Mouse (Mus musculus): ENCODE data around the gene Dnm3. TPM values are rescaled to one million over a fixed set of nuclear protein-coding genes. Genes with fewer than 3 reads are reported as not detected.

The Dnm3 gene
- polyA plus RNA-seq, 1 experiment from 2014 or later, result 27.8 TPM

DNA sequence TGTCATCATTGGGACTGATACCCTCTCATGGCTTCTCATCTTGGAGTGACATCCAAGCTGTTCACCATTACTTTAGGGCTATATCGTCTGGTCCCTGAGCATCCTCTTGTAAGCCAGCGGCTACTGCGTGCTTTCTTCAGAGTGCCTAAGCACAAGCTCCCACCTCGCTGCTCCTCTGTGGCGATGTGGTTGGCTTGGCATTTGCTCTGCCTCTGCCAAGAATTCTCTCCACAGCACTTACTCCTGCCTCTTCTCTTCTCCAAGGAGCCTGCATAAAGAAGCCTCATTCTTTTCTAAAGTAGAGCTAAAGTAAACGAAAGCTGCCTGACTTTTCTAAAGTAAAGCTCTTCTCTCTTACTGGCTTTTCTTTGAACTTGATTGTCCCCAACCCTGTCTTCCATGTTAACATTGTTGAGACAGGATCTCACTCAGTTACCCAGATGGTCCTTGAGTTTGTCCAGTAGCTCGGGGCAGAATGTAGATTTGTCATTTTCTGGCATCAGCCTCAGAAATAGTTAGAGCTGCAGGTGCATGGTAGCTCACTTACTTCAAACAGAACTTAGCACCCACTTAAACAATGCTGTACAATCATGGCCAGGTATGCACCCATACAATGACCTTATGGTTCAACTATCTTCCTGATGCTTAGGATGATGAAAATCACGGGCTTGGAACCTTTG is 396.0 kb downstream of the Dnm3 start:
- no peak overlapping the region for H3K4me2 ChIP-seq (replicated peaks)
- H3K4me1 ChIP-seq, result peaks cover 2% of the 10 kb centered on the region; the same call in 1 of the 2 replicates
- H3K9ac ChIP-seq, result no peak overlapping the region
- H3K36me3 ChIP-seq, result no peaks in the 10 kb centered on the region
- WGBS, result 85% methylated on average over 8 of the region's 8 CpGs
- H3K9me3 ChIP-seq, result no peaks in the 10 kb centered on the region
- H3K27me3 ChIP-seq (replicated peaks), result no peaks in the 10 kb centered on the region
- ATAC-seq (ENCODE audit: low FRiP score, low read depth), result no peak
- H3K4me3 ChIP-seq, result no peak overlapping the region
- H3K27ac ChIP-seq, result no peak overlapping the region

DNA sequence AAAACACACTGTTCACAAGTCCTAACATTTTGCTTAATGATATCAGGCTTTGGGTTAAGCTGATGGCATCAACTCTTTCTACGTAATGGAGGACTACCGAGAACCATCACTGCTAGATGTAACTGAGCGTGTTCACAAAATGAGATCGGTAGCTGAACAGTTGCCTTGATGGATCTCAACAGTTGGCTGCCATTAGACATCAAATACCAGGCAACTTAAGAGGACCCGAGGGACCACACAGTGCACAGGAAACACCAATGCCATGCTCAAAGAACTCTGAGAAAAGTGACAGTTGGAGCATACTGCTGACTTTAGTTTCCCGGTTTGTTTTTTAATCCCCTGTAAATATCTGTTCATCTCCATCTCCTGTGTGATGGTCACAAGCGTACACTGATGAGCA is 397.8 kb downstream of the Dnm3 start:
- no peak overlapping the region for H3K4me3 ChIP-seq
- H3K4me1 ChIP-seq, result peaks cover 9% of the 10 kb centered on the region; the same call in 1 of the 2 replicates
- no peak overlapping the region for H3K27ac ChIP-seq
- H3K27me3 ChIP-seq (replicated peaks), result no peaks in the 10 kb centered on the region
- H3K36me3 ChIP-seq, result no peaks in the 10 kb centered on the region
- no peak for ATAC-seq (ENCODE audit: low FRiP score, low read depth)
- WGBS, result 88% methylated on average over 7 of the region's 7 CpGs
- no peak overlapping the region for H3K9ac ChIP-seq
- H3K9me3 ChIP-seq, result no peaks in the 10 kb centered on the region
- H3K4me2 ChIP-seq (replicated peaks), result no peak overlapping the region

- no peaks in the 10 kb centered on the region for H3K9me3 ChIP-seq
- ATAC-seq (ENCODE audit: low FRiP score, low read depth), result no peak
- WGBS, result 60% methylated on average over 6 of the region's 6 CpGs
- H3K27ac ChIP-seq, result no peak overlapping the region
- H3K4me1 ChIP-seq, result peaks cover 10% of the 10 kb centered on the region; the same call in 1 of the 2 replicates
- no peak overlapping the region for H3K4me3 ChIP-seq
- H3K4me2 ChIP-seq (replicated peaks), result no peak overlapping the region
- no peaks in the 10 kb centered on the region for H3K27me3 ChIP-seq (replicated peaks)
- no peaks in the 10 kb centered on the region for H3K36me3 ChIP-seq
- H3K9ac ChIP-seq, result no peak overlapping the region
Measured at GRCm38 (mm10) chr1:162077454-162077853, 400.4 kb downstream of the Dnm3 start.

- no peak overlapping the region for H3K27ac ChIP-seq
- no peak overlapping the region for H3K4me3 ChIP-seq
- H3K27me3 ChIP-seq (replicated peaks), result no peaks in the 10 kb centered on the region
- no peaks in the 10 kb centered on the region for H3K9me3 ChIP-seq
- ATAC-seq (ENCODE audit: low FRiP score, low read depth), result 0 out of 2 replicates have a peak, but pooled peaks have one; percentile 13
- H3K4me1 ChIP-seq, result peaks cover 10% of the 10 kb centered on the region; the same call in 1 of the 2 replicates
- no peaks in the 10 kb centered on the region for H3K36me3 ChIP-seq
- H3K9ac ChIP-seq, result no peak overlapping the region
- H3K4me2 ChIP-seq (replicated peaks), result no peak overlapping the region
- 31% methylated on average over 10 of the region's 10 CpGs for WGBS
Measured at GRCm38 (mm10) chr1:162076581-162077001, 401.2 kb downstream of the Dnm3 start.

DNA sequence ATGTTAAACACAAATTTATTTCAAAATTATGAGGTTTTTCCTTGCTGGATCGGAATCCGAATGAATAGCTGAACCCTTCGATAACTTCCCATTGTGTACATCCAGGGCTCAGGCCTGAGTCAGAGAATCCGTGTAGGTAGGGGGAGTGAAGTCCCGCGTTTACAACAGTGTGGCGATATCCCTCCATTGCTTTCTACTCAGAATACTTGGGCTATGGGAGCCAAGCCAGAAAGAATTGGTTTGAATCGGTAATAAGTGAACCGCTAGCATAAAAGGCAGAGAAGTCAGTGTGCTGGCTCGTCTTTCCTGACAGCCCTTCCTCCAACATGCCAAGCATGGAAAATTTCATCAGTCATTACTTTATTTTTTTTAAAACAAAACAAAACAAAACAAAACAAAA is 402.0 kb downstream of the Dnm3 start:
- ATAC-seq (ENCODE audit: low FRiP score, low read depth), result 0 out of 2 replicates have a peak, but pooled peaks have one; percentile 18
- Histone ChIP-seq H3K36me3 (no peaks in the 10 kb centered on the region), H3K4me1 (peaks cover 10% of the 10 kb centered on the region; the same call in 1 of the 2 replicates), H3K4me3 (no peak overlapping the region), H3K9ac (no peak overlapping the region), H3K27me3 (replicated peaks) (no peaks in the 10 kb centered on the region), H3K9me3 (no peaks in the 10 kb centered on the region), H3K4me2 (replicated peaks) (no peak overlapping the region), H3K27ac (no peak overlapping the region)
- WGBS, result 66% methylated on average over 10 of the region's 10 CpGs

- H3K27me3 ChIP-seq (replicated peaks), result no peaks in the 10 kb centered on the region
- no peak overlapping the region for H3K4me3 ChIP-seq
- no peaks in the 10 kb centered on the region for H3K9me3 ChIP-seq
- H3K4me2 ChIP-seq (replicated peaks), result no peak overlapping the region
- no peak for ATAC-seq (ENCODE audit: low FRiP score, low read depth)
- no peaks in the 10 kb centered on the region for H3K36me3 ChIP-seq
- whole genome bisulfite sequencing, result 54% methylated on average over 4 of the region's 4 CpGs
- no peak overlapping the region for H3K9ac ChIP-seq
- peaks cover 10% of the 10 kb centered on the region; the same call in 1 of the 2 replicates for H3K4me1 ChIP-seq
- no peak overlapping the region for H3K27ac ChIP-seq
Measured at GRCm38 (mm10) chr1:162075416-162075815, 402.4 kb downstream of the Dnm3 start.

DNA sequence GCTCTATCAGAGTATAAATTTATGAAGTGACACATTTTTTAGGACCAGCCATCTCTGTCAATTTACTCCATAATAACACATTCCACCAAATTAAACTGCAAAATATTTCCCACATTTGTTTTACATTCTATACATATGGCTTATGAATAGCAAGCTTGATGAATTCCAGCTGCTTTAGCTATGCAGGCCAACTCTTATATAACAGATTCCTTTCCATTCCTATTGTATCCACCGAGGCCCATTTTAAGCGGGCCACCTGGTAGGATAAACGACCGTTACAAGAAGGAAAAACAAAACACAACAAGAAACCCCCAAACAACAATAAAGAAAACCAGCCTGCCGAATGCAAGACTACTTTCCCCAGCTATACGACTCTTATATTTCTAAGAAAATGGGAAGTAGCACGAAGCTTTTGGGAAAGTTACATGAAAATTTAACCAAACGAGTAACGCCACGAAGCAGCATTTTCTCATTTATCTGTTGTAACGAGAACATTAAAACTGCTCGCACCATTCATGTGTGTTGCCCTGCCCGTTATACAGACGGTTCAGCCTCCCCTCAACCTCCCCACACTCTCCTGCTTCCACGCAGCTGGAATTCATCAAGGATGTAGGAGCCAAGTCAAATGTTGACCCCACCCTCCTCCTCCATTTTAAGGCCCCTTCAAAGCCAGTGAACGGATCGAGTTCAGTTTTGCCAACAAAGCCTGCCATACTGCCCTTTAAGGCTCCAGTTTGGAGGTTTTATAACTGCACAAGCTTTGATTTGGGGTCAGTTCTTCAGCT is 403.0 kb downstream of the Dnm3 start:
- H3K9me3 ChIP-seq, result no peaks in the 10 kb centered on the region
- no peak overlapping the region for H3K4me2 ChIP-seq (replicated peaks)
- no peak for ATAC-seq (ENCODE audit: low FRiP score, low read depth)
- 76% methylated on average over 17 of the region's 17 CpGs for WGBS
- H3K27me3 ChIP-seq (replicated peaks), result no peaks in the 10 kb centered on the region
- no peak overlapping the region for H3K4me3 ChIP-seq
- no peak overlapping the region for H3K27ac ChIP-seq
- no peak overlapping the region for H3K9ac ChIP-seq
- H3K4me1 ChIP-seq, result peaks cover 10% of the 10 kb centered on the region; the same call in 1 of the 2 replicates
- H3K36me3 ChIP-seq, result no peaks in the 10 kb centered on the region

GRCm38 (mm10) chr1:162072917-162073578 is 404.8 kb downstream of the Dnm3 start:
- no peak overlapping the region for H3K27ac ChIP-seq
- H3K27me3 ChIP-seq (replicated peaks), result no peaks in the 10 kb centered on the region
- no peak overlapping the region for H3K4me3 ChIP-seq
- H3K9me3 ChIP-seq, result no peaks in the 10 kb centered on the region
- no peak overlapping the region for H3K4me2 ChIP-seq (replicated peaks)
- H3K9ac ChIP-seq, result no peak overlapping the region
- WGBS, result 80% methylated on average over 7 of the region's 7 CpGs
- no peak for ATAC-seq (ENCODE audit: low FRiP score, low read depth)
- no peaks in the 10 kb centered on the region for H3K36me3 ChIP-seq
- H3K4me1 ChIP-seq, result peaks cover 10% of the 10 kb centered on the region; the same call in 1 of the 2 replicates

- peaks cover 2% of the 10 kb centered on the region; the same call in 1 of the 2 replicates for H3K4me1 ChIP-seq
- no peak overlapping the region for H3K4me3 ChIP-seq
- H3K4me2 ChIP-seq (replicated peaks), result no peak overlapping the region
- no peak overlapping the region for H3K9ac ChIP-seq
- H3K27ac ChIP-seq, result no peak overlapping the region
- no peaks in the 10 kb centered on the region for H3K9me3 ChIP-seq
- no peak for ATAC-seq (ENCODE audit: low FRiP score, low read depth)
- H3K27me3 ChIP-seq (replicated peaks), result no peaks in the 10 kb centered on the region
- WGBS, result 15% methylated on average over 6 of the region's 6 CpGs
- H3K36me3 ChIP-seq, result no peaks in the 10 kb centered on the region
Measured at GRCm38 (mm10) chr1:162053608-162054007, 424.2 kb downstream of the Dnm3 start.

DNA sequence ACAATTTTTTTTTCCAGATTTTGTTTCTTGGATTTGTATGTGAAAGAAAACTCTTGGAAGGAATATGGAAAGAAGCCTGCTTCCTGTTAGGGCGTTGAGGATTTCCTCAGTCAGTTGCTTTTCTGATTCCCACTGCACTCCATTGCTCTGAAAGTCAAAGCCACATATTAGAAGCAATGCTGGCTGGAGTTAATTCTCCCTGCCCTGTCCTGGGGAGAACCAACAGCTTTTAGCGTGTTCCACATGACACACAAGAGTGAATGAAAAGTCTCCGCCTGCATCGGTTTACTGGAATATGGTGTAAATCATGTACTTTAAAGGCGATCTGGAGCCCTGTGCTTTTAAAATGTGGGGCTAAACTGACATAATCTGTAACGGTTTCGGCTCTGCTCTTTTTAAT is 424.6 kb downstream of the Dnm3 start:
- Histone ChIP-seq H3K4me1 (peaks cover 2% of the 10 kb centered on the region; the same call in 1 of the 2 replicates), H3K4me2 (replicated peaks) (no peak overlapping the region), H3K27me3 (replicated peaks) (no peaks in the 10 kb centered on the region), H3K9ac (no peak overlapping the region), H3K36me3 (no peaks in the 10 kb centered on the region), H3K4me3 (no peak overlapping the region), H3K9me3 (no peaks in the 10 kb centered on the region), H3K27ac (0 out of 2 replicates have a peak overlapping the region, but pooled peaks have one; percentile 17)
- 0 out of 2 replicates have a peak, but pooled peaks have one; percentile 46 for ATAC-seq (ENCODE audit: low FRiP score, low read depth)
- WGBS, result 28% methylated on average over 7 of the region's 7 CpGs

DNA sequence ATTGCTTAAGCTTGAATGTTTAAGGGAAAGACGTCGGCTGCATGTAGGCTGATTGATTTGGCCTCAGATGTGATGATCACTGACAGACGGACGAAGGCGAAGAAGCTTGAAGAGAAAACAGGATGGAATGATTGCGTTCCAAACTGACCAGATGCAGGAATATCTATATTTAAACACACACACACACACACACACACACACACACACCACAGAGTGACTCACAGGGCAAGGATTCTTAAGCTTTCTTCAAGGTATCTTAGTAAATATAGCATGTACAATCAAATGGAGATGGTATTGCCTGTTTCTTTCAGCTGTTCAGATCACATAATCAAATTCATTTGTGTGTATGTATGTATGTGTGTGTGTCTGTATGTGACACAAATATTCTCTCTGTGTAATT is 425.1 kb downstream of the Dnm3 start:
- H3K27me3 ChIP-seq (replicated peaks), result no peaks in the 10 kb centered on the region
- H3K4me3 ChIP-seq, result no peak overlapping the region
- no peaks in the 10 kb centered on the region for H3K36me3 ChIP-seq
- H3K4me1 ChIP-seq, result peaks cover 2% of the 10 kb centered on the region; the same call in 1 of the 2 replicates
- no peak overlapping the region for H3K4me2 ChIP-seq (replicated peaks)
- ATAC-seq (ENCODE audit: low FRiP score, low read depth), result no peak
- H3K9me3 ChIP-seq, result no peaks in the 10 kb centered on the region
- H3K27ac ChIP-seq, result no peak overlapping the region
- H3K9ac ChIP-seq, result no peak overlapping the region
- WGBS, result 82% methylated on average over 6 of the region's 6 CpGs

DNA sequence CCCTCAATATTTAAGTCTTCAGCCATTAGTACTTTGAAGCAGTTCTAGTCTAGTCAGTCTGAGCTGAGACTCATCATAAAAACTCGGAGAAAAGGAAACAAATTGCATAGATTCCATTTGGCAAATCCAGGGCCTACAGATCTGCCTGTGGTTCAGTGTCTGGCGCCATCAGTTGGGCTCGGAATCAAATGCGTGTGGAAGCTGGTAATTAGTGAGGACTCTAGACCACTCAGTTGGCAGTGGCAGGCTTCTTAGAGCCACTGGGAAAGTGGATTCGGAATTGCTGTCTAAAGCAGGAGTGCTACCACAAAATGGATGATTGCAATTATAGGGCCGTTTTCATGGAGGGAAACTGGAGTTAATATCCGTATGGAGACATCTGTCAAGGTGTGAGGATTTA is 425.7 kb downstream of the Dnm3 start:
- WGBS, result 79% methylated on average over 7 of the region's 7 CpGs

More for the DNA sequence above, 425.7 kb downstream of the Dnm3 start:
- H3K9me3 ChIP-seq, result no peaks in the 10 kb centered on the region
- H3K27ac ChIP-seq, result no peak overlapping the region; the same call in 1 of the 2 replicates
- H3K9ac ChIP-seq, result no peak overlapping the region
- ATAC-seq (ENCODE audit: low FRiP score, low read depth), result no peak
- H3K4me3 ChIP-seq, result no peak overlapping the region
- H3K27me3 ChIP-seq (replicated peaks), result no peaks in the 10 kb centered on the region
- no peak overlapping the region for H3K4me2 ChIP-seq (replicated peaks)
- H3K4me1 ChIP-seq, result peaks cover 2% of the 10 kb centered on the region; the same call in 1 of the 2 replicates
- H3K36me3 ChIP-seq, result no peaks in the 10 kb centered on the region

Measured in neural tube, embryonic 12.5 days (tissue).